Mouse (Mus musculus) spleen, postnatal 14 days (tissue): ENCODE results near the gene Raver1.

Experiments used
- DNase-seq, 2 experiments: peaks; one replicate each; pipeline ENCODE4 v3.0.0; 2021 to 2022; ENCODE audit warnings: low spot score in 2 of 2

Raver1 gene

DNA sequence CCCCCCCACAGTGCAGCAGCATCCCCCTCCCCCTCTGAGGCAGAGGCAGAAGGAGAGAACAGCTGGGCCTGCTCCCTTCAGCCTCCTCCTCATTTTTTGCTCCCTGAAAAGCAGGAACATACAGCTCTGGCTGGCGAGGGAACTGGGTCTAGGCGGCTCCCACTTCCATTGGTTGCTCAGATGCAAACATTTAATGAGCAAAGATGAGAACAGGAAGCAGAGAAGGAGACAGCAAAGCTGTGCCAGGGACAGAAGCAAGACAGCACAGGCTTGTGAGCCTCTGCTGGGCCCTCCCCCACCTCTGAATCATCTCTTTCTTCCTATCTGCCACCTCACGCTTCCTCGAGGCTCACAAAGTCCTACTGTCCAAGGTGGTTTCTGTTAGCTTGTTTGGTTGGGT is 50.5 kb downstream of the Raver1 start:
- no peak for DNase-seq

DNA sequence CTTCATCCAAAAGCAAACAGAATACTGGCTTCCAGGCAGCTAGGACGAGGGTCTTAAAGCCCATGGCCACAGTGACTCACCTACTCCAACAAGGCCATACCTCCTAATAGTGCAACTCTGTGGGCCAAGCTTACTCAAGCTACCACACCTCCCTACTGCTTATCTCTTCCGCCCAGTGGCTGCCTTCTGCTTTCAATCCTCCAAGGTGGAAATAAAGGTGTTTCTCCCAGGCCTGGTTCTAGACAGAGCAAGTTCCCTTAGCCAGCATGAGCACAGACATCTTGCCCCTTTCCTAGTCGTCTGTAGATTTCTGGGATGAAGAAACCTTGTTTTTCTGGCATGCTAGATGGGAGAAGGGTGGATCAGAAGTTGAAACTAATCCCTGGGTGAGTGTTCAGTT is 52.0 kb downstream of the Raver1 start:
- DNase-seq, result no peak

DNA sequence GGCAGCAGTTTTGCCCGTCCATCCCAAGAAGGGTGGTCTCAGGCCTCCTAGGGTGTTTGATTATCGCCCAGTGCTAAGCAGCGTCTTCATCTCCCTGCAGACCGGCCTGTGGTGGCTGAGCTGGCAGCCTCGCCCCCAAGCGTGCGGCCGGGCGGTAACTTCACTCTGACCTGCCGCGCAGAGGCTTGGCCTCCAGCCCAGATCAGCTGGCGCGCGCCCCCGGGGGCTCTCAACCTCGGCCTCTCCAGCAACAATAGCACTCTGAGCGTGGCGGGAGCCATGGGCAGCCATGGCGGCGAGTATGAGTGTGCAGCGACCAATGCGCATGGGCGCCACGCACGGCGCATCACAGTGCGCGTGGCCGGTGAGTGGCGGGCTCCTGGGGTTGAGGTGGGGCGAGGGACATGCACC is 54.3 kb downstream of the Raver1 start:
- DNase-seq, result no peak

DNA sequence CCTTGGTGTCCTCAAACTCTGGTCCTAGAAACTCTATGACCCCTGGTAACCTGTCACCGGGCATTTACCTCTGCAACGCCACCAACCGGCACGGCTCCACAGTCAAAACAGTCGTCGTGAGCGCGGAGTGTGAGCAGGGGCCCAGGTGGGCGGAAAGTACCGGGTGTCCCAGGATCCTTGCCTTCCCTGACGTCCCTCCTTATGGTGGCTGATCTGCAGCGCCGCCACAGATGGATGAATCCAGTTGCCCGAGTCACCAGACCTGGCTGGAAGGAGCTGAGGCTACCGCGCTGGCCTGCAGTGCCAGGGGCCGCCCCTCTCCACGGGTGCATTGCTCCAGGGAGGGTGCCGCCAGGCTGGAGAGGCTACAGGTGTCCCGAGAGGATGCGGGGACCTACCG is 55.1 kb downstream of the Raver1 start:
- DNase-seq, result no peak

DNA sequence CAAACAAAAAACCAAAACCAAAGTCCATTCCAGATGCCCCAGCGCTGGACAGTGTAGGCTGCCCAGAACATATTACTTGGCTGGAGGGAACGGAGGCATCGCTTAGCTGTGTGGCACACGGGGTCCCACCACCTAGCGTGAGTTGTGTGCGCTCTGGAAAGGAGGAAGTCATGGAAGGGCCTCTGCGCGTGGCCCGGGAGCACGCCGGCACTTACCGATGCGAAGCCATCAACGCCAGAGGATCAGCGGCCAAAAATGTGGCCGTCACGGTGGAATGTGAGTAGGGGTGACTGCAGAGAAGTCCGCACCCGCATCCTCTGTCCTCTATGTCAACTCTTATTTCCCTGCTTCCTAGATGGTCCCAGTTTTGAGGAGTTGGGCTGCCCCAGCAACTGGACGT is 55.6 kb downstream of the Raver1 start:
- no peak for DNase-seq

DNA sequence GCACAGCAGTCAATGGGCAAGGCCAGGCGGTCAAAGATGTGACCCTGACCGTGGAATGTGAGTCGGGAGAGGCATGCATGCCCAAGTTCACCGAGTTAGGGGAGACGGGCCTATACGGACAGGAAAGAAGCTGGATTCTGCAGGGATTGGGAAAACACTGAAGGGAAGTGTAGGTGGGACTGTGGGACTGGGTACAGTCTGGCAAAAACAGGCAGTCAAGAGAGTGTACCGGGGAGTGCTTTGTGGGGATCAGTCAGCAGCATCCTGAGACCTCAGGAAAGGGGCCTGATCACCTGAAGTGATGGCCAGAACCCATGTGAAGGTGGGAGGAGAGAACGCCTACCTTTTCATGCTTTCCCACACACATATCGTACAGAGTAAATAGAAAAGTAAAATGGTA is 56.2 kb downstream of the Raver1 start:
- no peak for DNase-seq

DNA sequence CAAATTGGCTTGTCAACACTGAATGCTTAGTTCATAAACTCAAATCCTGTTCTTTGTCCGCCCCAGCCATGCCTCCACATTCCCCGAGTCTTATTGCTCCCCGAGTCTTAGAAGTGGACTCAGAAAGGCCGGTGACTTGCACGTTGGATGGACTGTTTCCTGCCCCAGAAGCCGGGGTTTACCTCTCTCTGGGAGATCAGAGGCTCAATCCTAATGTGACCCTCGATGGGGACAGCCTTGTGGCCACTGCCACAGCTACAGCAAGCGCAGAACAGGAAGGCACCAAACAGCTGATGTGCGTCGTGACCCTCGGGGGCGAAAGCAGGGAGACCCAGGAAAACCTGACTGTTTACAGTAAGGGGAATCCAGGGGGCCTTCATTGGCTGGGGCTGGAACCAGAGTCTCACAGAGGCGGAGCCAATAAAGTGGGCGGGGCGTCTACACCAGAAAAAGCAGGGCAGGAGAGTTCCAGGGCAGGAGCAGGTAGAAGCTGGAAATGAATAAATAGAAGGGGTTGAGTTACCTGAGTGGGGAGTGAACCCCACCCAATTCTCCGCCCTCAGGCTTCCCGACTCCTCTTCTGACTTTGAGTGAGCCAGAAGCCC is 57.2 kb downstream of the Raver1 start:
- no peak for DNase-seq

DNA sequence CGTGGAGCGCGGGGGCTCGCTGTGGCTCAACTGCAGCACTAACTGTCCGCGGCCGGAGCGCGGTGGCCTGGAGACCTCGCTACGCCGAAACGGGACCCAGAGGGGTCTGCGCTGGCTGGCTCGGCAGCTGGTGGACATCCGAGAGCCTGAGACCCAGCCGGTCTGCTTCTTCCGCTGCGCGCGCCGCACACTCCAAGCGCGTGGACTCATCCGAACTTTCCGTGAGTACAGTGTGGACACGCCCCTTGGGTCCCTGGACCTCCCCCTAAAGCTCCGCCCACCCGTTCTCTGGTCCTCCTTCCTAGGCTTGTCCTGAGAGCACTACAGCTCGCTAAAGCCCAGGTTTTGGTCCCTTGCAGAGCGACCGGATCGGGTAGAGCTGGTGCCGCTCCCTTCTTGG is 58.7 kb downstream of the Raver1 start:
- peak; percentile 79 to 84 for DNase-seq

DNA sequence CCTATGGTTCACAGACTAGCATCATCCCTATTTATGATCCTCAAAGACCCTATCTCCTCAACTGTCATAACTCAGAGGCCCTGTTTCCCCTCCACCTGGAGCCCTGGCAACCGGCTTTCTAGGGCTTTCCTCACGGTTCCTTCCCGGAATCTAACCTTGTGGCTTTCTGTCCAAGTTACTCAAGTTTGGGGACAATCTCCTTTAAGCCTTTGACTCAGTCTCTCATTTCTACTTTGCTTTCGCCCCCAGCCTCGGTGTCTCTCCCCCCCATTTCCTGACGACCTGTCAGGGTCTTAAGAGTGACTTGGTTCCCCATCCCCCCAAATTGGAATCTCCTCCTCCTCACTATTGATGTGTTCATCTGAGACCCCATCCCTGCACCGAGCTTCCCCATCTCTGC is 59.3 kb downstream of the Raver1 start:
- DNase-seq, result no peak

DNA sequence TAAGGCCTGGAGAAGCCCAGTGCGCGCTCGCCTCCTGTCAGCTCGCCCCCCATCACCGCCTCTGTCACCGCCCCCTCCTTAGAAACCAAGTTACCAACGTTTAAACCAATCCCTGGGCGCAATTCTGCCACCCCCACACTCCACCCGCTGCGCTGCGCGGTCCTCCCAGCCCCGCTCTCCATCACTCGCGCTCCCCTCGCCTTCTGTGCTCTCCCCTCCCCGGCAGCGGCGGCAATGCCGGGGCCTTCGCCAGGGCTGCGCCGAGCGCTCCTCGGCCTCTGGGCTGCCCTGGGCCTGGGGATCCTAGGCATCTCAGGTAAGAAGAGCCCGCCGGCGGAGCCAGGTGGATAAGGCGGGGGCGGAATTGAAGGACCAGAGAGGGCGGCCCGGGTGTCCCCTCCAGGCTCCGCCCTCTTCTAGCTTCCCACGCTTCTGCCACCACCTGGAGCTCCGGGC is 59.9 kb downstream of the Raver1 start, which contains the start of gene Icam5:
TSS of gene Icam5 (plus strand) at position 178 of the 456 bp plus-strand sequence.
- no peak for DNase-seq

DNA sequence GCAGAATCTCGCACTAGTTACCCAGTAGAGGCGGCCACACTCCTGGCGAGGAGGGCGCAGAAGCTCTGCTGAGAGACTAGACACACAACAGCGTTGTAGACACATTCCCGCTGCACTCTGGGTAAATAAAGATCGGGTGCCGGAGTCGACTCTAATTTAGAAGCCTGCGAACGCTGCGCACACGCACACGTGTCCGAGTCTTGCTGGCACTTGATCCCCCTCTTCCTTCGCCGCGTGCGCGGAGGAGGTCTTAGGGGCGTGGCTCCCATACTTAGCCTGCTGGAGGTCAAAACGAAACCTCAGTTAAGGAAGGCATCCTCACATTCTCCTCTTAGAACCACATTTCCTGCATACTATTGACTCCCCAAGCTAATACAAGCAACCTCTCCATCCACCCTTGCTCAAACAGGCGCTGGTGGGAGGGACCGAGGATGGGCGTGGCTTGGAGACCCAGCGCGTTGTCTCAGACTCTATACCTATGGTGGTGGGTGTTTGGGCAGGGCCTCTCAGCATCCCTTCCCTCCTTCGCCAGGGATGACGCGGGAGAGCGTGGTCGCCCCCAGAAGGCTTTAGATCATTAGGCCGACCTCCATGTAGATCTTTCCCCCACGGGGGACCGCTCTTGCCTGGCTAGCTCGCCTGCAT is 60.4 kb downstream of the Raver1 start:
- DNase-seq, result peak; percentile 43 to 51

DNA sequence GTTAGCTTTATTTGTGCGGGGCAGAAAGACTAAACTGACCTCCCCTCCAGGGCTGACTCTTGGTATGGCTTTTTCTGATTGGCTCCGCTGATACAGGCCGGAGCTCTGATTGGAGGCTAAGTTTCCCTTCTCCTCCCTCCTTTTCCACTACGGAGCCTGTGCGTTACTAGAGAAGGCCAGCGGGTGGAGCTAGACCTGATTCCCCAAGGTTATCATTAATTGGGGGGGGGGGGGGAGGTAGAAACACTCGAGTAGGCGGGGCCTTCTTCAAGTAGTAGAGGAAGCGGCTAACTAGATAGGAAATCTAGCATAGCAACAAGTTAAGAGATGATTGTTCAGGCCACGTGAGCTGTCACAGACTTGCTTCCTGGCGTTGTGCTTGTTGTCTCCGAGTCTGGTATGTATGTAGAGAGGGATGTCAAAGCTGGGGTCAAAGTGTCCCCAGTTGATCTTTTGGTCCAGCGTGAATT is 61.0 kb downstream of the Raver1 start:
- peak; percentile 83 to 86 for DNase-seq

DNA sequence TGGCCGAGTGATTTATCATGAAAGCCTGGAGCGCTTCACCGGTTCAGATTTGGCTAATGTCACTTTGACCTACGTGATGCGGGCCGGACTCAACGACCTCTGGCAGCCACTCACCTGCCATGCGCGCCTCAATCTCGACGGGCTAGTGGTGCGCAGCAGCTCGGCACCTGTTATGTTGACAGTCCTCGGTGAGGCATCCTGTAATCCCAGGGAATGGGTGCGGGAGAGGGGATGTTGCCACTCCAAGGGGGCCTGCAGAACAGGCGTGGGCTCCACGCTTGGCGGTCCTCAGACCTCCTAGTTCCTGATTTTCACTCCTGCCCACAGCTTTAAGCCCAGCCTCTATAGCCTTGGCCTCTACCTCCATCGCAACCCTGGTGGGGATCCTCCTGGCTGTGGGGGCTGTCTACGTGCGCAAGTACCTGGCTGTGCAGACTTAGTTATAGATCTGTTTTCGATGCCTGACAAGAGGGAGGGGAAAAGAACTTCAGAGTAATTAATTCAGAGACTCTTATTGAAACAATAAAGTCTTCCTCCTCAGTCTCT is 61.7 kb downstream of the Raver1 start:
- DNase-seq, result peak in 1 of 2 experiments; percentile 35

DNA sequence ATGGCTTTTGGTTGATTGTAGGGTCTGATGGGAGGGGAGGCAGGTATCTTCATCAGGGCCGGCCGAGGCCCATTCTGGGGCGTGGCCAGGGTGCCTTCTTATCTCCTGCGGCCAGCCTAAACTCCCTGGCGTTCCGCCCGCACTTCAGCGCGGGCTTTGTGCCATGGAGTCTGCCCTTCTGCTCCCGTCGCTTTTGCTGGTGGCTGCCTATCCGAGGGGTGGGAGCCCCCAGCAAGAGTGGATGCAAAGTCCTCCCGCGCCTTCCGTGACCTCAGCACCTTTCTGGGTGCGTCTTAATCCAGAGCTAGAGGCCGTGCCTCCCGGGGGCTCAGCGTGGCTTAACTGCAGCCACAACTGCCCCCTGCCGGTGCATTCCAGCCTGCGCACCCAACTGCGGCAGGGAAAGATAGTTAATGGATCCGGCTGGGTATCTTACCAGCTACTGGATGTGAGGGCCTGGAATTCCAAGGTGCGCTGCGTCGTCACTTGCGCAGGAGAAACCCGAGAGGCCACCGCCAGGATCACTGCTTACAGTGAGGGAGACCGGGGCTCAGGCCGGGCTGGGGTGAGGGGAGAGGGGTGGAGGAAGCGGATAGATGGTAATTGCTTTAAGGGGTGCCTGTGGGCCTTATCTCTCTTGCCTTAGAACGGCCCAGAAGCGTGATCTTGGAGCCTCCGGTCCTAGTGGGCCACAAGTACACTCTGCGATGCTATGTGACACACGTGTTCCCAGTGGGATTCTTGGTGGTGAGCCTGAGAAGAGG is 62.3 kb downstream of the Raver1 start, which contains the start of gene Icam4:
TSS of gene Icam4 (plus strand) at position 83 of the 764 bp plus-strand sequence.
- DNase-seq, result peak; percentile 75 to 84

DNA sequence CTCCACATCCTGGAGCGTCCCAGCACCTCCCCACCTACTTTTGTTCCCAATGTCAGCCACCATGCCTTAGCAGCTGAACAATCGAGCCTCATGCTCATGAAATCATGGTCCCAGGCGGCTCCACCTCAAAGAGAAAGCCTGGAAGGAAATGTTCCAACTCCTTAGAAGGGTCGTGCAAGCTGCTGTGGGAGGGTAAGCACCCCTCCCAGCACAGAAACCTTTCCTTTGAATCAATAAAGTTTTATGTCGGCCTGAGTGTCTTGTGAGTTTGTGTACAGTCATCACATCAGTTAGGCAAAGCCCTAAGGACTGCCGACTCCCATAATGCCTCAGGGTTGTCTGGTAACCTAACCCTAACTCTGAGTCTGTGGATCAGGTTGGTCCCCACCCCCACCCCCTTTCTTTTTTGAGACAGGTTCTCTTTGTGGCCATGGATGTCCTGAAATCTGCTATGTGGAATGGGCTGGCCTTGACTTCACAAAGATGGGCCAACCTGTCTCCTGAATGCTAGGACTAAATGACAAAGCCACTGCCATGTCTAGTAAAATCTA is 63.2 kb downstream of the Raver1 start:
- DNase-seq, result no peak

DNA sequence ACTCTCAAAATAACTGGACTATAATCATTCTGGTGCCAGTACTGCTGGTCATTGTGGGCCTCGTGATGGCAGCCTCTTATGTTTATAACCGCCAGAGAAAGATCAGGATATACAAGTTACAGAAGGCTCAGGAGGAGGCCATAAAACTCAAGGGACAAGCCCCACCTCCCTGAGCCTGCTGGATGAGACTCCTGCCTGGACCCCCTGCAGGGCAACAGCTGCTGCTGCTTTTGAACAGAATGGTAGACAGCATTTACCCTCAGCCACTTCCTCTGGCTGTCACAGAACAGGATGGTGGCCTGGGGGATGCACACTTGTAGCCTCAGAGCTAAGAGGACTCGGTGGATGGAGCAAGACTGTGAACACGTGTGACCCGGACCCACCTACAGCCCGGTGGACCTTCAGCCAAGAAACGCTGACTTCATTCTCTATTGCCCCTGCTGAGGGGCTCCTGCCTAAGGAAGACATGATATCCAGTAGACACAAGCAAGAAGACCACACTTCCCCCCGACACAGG is 64.0 kb downstream of the Raver1 start:
- DNase-seq, result no peak

DNA sequence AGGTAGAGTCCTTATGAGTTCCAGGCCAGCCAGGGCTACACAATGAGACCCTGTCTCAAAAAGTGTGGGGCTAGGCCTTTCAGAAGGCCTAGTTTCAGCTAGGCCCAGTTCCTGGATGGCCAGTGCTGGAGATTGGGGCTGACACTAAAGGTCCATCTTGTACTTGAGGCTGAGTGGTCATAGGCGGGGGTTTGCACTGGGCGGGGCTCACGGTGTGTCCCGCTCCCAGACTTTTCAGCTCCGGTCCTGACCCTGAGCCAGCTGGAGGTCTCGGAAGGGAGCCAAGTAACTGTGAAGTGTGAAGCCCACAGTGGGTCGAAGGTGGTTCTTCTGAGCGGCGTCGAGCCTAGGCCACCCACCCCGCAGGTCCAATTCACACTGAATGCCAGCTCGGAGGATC is 65.0 kb downstream of the Raver1 start:
- DNase-seq, result no peak

DNA sequence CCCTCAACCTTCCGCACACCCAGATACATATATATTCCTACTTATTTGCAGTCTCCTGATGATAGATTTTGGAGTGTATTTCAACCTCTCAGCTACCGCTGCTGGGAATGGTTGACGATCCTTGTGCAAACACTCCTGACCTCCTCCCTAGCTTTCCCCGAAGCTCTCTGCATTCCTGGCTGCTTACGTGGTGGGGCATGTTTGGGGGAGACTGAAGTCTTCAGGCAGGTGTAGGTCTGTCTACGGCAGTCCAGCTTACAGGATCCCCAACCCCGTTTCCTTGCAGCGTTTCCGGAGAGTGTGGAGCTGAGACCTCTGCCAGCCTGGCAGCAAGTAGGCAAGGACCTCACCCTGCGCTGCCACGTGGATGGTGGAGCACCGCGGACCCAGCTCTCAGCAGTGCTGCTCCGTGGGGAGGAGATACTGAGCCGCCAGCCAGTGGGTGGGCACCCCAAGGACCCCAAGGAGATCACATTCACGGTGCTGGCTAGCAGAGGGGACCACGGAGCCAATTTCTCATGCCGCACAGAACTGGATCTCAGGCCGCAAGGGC is 66.5 kb downstream of the Raver1 start:
- DNase-seq, result no peak
